Mouse (Mus musculus) megakaryocyte, embryonic 14.5 days (primary cell): ENCODE measurements around the gene Lekr1.

Experiments used
- FLI1 ChIP-seq: IDR thresholded peaks from 2 replicates; pipeline ENCODE4 v1.6.1; 2012; ENCODE audit warnings: low read length, inconsistent platforms, mixed read lengths
- GATA1 ChIP-seq: IDR thresholded peaks from 3 replicates; pipeline ENCODE4 v1.6.1; 2012; ENCODE audit warnings: mixed read lengths, low read length, inconsistent platforms, borderline replicate concordance

GRCm38 (mm10) chr3:65699704-65700103 lies 33.7 kb downstream of the Lekr1 start:
- TF ChIP-seq GATA1 (no peak), FLI1 (no peak)
